Mouse (Mus musculus): Measurements from ENCODE around the gene Gm3012.
"Not testable (repeated sequence)": the region's sequence is repeated elsewhere in the genome, so short reads cannot be mapped to it uniquely, and the experiment has no call there.

Gene Gm3012

DNA sequence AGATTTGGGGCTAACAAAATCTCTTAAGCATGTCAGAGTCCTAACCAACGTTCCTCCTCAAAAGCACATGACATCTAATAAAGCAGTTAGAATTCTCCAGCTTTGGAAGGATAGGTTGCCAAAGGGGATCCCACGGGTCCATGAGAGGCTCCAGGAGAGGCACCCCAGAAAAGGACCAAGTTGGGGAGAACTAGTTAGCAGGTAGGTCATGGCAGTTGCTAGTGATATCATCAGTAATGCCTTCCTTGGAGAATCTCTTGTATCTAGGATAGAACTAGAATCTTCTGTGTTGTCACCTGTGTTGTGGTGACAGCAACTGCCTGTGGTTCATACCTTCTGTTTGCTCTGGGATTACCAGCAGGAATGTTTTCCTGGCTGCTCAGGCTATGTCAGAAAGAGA lies at the start of gene Gm3012:
Gene Gm3012 (plus strand): TSS at position 301 of the 400 bp plus-strand sequence.
- not testable (repeated sequence) for DNase-seq

DNA sequence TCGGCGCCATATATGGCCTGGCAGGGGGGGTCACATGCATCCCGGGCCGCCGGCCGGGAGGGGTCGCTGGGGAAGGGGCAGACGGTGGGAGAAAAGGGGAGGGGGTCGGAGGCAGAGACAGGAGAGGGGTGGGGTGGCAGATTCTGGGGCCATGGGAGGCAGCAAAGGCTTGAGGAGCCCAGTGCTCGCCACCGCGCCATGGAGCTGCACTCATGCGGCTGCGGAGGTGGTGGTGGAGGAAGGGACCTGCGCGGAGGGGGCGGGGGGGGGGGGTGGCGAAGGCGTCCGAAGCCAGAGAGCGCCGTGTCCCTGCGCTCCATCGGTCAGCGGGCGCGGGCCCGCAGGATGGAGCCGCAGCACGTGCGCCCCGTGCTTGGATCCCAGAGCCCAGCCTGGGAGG lies 17.4 kb downstream of the Gm3012 start, which contains the start of gene Gm3020:
Gene Gm3020 (plus strand): TSS at position 301 of the 400 bp plus-strand sequence.
- DNase-seq = not testable (repeated sequence)

DNA sequence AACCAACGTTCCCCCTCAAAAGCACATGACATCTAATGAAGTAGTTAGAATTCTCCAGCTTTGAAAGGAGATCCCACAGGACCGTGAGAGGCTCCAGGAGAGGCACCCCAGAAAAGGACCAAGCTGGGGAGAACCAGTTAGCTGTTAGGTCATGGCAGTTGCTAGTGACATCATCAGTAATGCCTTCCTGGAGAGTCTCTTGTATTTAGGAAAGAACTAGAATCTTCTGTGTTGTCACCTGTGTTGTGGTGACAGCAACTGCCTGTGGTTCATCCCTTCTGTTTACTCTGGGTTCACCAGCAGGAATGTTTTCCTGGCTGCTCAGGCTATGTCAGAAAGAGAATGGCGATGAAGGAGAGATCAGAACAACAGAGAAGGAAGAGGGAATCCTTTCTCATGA lies 54.2 kb downstream of the Gm3012 start, which contains the start of gene Gm3043:
Gene Gm3043 (plus strand): TSS at position 301 of the 400 bp plus-strand sequence.
- not testable (repeated sequence) for DNase-seq
